15 mouse cellular contexts compared by ENCODE assay signal in the genomic region with DNA sequence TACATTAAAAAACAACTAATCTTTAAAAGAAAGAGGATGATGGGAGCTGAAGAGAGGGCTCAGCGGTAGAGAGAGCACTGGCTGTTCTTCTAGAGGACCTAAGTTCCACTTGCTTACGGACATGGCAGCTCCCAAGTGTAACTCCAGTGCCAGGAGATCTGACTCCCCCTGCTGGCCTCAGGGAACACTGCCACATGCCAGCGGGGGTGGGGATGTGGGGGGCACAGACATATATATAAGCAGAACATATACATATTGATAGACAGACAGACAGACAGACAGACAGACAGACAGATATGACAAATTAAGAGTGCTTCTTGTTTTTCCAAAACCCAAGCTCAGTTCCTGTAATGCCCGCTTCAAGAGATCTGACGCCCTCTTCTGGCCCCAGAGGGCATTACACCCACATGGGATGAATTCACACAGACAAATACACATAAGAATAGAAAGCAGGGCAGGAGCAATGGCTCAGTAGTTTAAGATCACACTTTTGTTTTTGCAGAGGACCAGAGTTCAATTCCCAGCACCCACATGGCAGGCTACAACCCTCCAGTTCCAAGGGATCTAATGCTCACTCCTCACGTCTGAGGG. TPM values are rescaled to one million over a fixed set of nuclear protein-coding genes. Genes with fewer than 3 reads are reported as not detected.
DNase-seq lines count a peak whose midpoint lies in the region; ATAC-seq and TF ChIP-seq lines count a peak whose summit lies in the region.
"Had no signal": no experiment of that assay in that cellular context is flagged by ENCODE, and none has a peak within 500 bp of the region (broad histone marks: within the 10 kb centered on the region; RNA-seq: fewer than 3 reads in every experiment).

No protein-coding gene starts in this region.

- intact Hi-C loops in heart, adult 2 months (cut with DNase I): no loop called here

- H3K4me1 ChIP-seq in heart, adult 2 months (ENCODE audit: control insufficient read depth, insufficient read depth, low read length): no peaks in the 10 kb centered on the region
- H3K4me1 ChIP-seq in liver, postnatal 0 days (ENCODE audit: insufficient read depth): no peaks in the 10 kb centered on the region
- H3K4me1 ChIP-seq in MEL (ENCODE audit: control insufficient read depth in 1 of 2, insufficient read depth in 2 of 2, low read length in 2 of 2): no peaks in the 10 kb centered on the region
- H3K4me1 ChIP-seq in embryonic fibroblast, embryonic 13.5 days (ENCODE audit: control insufficient read depth, insufficient read depth, low read length): peaks cover 7% of the 10 kb centered on the region; the same call in 1 of the 2 replicates
- H3K4me1 ChIP-seq: midbrain, embryonic 13.5 days; neural tube, embryonic 13.5 days had no signal

- TF ChIP-seq RAD21 in MEL (IDR thresholded peaks at IDR 0.05; ENCODE audit: low read depth, low read length): no peak

- TF ChIP-seq CTCF in heart, adult 2 months (IDR thresholded peaks at IDR 0.05): peak; percentile 25; the same call in 1 of the 2 replicates
- TF ChIP-seq CTCF in liver, postnatal 0 days (IDR thresholded peaks at IDR 0.05; ENCODE audit: low read depth): peak; percentile 39; the same call in 1 of the 2 replicates
- TF ChIP-seq CTCF in MEL (IDR thresholded peaks at IDR 0.05 in 2 of 3, conservative IDR thresholded peaks at IDR 0.05 in 1 of 3; ENCODE audit: control insufficient read depth in 1 of 3, insufficient read depth in 1 of 3, low read depth in 2 of 3, low read length in 3 of 3, poor library complexity in 1 of 3, severe bottlenecking in 1 of 3): peak; percentile 20 to 49 (median 22)
- TF ChIP-seq CTCF in embryonic fibroblast, embryonic 13.5 days (IDR thresholded peaks at IDR 0.05; ENCODE audit: borderline replicate concordance, insufficient read depth, low read length): 0 out of 2 replicates have a peak, but pooled peaks have one; percentile 1

- H3K36me3 ChIP-seq in heart, adult 2 months (ENCODE audit: control insufficient read depth, insufficient read depth, low read length): no peaks in the 10 kb centered on the region
- no peaks in the 10 kb centered on the region for H3K36me3 ChIP-seq in liver, postnatal 0 days (replicated peaks; ENCODE audit: insufficient read depth, low read length)
- H3K36me3 ChIP-seq in MEL (ENCODE audit: control insufficient read depth in 1 of 2, insufficient read depth in 2 of 2, low read length in 2 of 2): no peaks in the 10 kb centered on the region
- H3K36me3 ChIP-seq: forebrain, embryonic 10.5 days; hindbrain, embryonic 12.5 days; midbrain, embryonic 13.5 days; neural tube, embryonic 13.5 days had no signal

- no peak for ATAC-seq in liver, postnatal 0 days
- ATAC-seq: midbrain, embryonic 13.5 days had no signal

- no peak overlapping the region for H3K4me3 ChIP-seq in heart, adult 2 months
- H3K4me3 ChIP-seq in liver, postnatal 0 days (ENCODE audit: low read depth, low read length): no peak overlapping the region
- no peak overlapping the region for H3K4me3 ChIP-seq in MEL (ENCODE audit: control insufficient read depth in 1 of 2, insufficient read depth in 1 of 2, low read depth in 2 of 2, low read length in 2 of 2)
- no peak overlapping the region for H3K4me3 ChIP-seq in embryonic fibroblast, embryonic 13.5 days (ENCODE audit: insufficient read depth, low read length)
- H3K4me3 ChIP-seq: forebrain, embryonic 10.5 days; hindbrain, embryonic 12.5 days; midbrain, embryonic 13.5 days; neural tube, embryonic 13.5 days had no signal

- WGBS in heart, adult 2 months: 76% methylated on average over 6 of the region's 6 CpGs
- 79% methylated on average over 6 of the region's 6 CpGs for WGBS in liver, postnatal 0 days (ENCODE audit: insufficient replicate concordance)

- no peak overlapping the region for H3K27ac ChIP-seq in heart, adult 2 months
- H3K27ac ChIP-seq in liver, postnatal 0 days (ENCODE audit: low read depth): no peak overlapping the region
- H3K27ac ChIP-seq in MEL (ENCODE audit: control insufficient read depth, low read depth, low read length): no peak overlapping the region
- H3K27ac ChIP-seq in embryonic fibroblast, embryonic 13.5 days (ENCODE audit: insufficient read depth, low read length): peak overlapping the region; percentile 94
- H3K27ac ChIP-seq: forebrain, embryonic 10.5 days; hindbrain, embryonic 12.5 days; midbrain, embryonic 13.5 days; neural tube, embryonic 13.5 days had no signal

- no peak for TF ChIP-seq POLR2A in heart, adult 2 months (IDR thresholded peaks at IDR 0.05; ENCODE audit: insufficient read depth, low read depth, low read length)
- TF ChIP-seq POLR2A in MEL (IDR thresholded peaks at IDR 0.05; ENCODE audit: control insufficient read depth in 1 of 2, insufficient read depth in 1 of 2, low read depth in 1 of 2, low read length in 2 of 2, poor library complexity in 1 of 2): no peak
- no peak for TF ChIP-seq POLR2A in embryonic fibroblast, embryonic 13.5 days (IDR thresholded peaks at IDR 0.05; ENCODE audit: low read depth, low read length)

- TF ChIP-seq EP300 in heart, adult 2 months (IDR thresholded peaks at IDR 0.05; ENCODE audit: insufficient read depth, low read depth, low read length): no peak
- no peak for TF ChIP-seq EP300 in liver, postnatal 0 days (IDR thresholded peaks at IDR 0.05; ENCODE audit: low read depth)
- TF ChIP-seq EP300 in MEL (IDR thresholded peaks at IDR 0.05; ENCODE audit: low read depth in 1 of 2, low read length in 2 of 2): no peak

- no peak overlapping the region for H3K9ac ChIP-seq in heart, adult 2 months (ENCODE audit: low read depth, low read length)
- H3K9ac ChIP-seq in liver, postnatal 0 days (replicated peaks): no peak overlapping the region
- H3K9ac ChIP-seq in MEL (ENCODE audit: control insufficient read depth, low read depth, low read length, poor library complexity, severe bottlenecking): no peak overlapping the region
- H3K9ac ChIP-seq: hindbrain, embryonic 12.5 days; midbrain, embryonic 13.5 days; neural tube, embryonic 13.5 days had no signal

- no peaks in the 10 kb centered on the region for H3K27me3 ChIP-seq in heart, adult 2 months (ENCODE audit: control insufficient read depth, insufficient read depth, low read length)
- no peaks in the 10 kb centered on the region for H3K27me3 ChIP-seq in liver, postnatal 0 days (ENCODE audit: insufficient read depth, low read length)
- H3K27me3 ChIP-seq in MEL (ENCODE audit: control insufficient read depth in 1 of 2, insufficient read depth in 2 of 2, low read length in 2 of 2): no peaks in the 10 kb centered on the region
- H3K27me3 ChIP-seq: hindbrain, embryonic 12.5 days; midbrain, embryonic 13.5 days; neural tube, embryonic 13.5 days had no signal

- H3K9me3 ChIP-seq in liver, postnatal 0 days (ENCODE audit: low read length): no peaks in the 10 kb centered on the region
- no peaks in the 10 kb centered on the region for H3K9me3 ChIP-seq in MEL (replicated peaks; ENCODE audit: insufficient read depth, low read length)
- H3K9me3 ChIP-seq: forebrain, embryonic 10.5 days; hindbrain, embryonic 12.5 days; midbrain, embryonic 13.5 days; neural tube, embryonic 13.5 days had no signal

- H3K4me2 ChIP-seq in liver, postnatal 0 days (ENCODE audit: low read depth, low read length): no peak overlapping the region
- H3K4me2 ChIP-seq: hindbrain, embryonic 12.5 days; midbrain, embryonic 13.5 days; neural tube, embryonic 13.5 days had no signal

- DNase-seq in heart, adult 2 months: no peak
- no peak for DNase-seq in heart, adult 8-10 months (ENCODE audit: low spot score)
- DNase-seq in liver, postnatal 0 days: no peak
- DNase-seq in liver (no peak), MEL (ENCODE audit: low read depth, low spot score) (peak; percentile 24)
- no peak for DNase-seq in thymus, adult 18-20 months
- DNase-seq in cerebellum, postnatal 36 days: no peak
- DNase-seq: cerebellum, adult 8-10 months; layer of hippocampus, adult 9-11 months; left cerebral cortex, postnatal 4 days had no signal

- H3K79me2 ChIP-seq in heart, adult 2 months (replicated peaks; ENCODE audit: control insufficient read depth, insufficient read depth, low read length): no peaks in the 10 kb centered on the region
- H3K79me2 ChIP-seq in MEL (ENCODE audit: control insufficient read depth, insufficient read depth, low read length, poor library complexity): no peaks in the 10 kb centered on the region

TF ChIP-seq in MEL, 35 proteins besides CTCF, POLR2A, EP300 and RAD21:
- TF ChIP-seq BHLHE40 (IDR thresholded peaks at IDR 0.05; ENCODE audit: borderline replicate concordance, low read depth, low read length) (no peak), ZMIZ1 (IDR thresholded peaks at IDR 0.05; ENCODE audit: low read depth, low read length) (no peak), ZKSCAN1 (IDR thresholded peaks at IDR 0.05; ENCODE audit: low read depth, low read length) (no peak), ELF1 (IDR thresholded peaks at IDR 0.05; ENCODE audit: low read depth, low read length) (no peak), SIN3A (IDR thresholded peaks at IDR 0.05; ENCODE audit: low read length) (no peak), JUND (IDR thresholded peaks at IDR 0.05; ENCODE audit: low read depth, low read length) (no peak), TAL1 (IDR thresholded peaks at IDR 0.05; ENCODE audit: low read length) (no peak), MYB (IDR thresholded peaks at IDR 0.05; ENCODE audit: low read depth, low read length) (no peak), MAZ (IDR thresholded peaks at IDR 0.05; ENCODE audit: low read depth, low read length) (no peak), MAX (IDR thresholded peaks at IDR 0.05; ENCODE audit: low read length) (no peak), USF2 (IDR thresholded peaks at IDR 0.05; ENCODE audit: borderline replicate concordance in 1 of 2, insufficient read depth in 1 of 2, low read depth in 1 of 2, low read length in 2 of 2) (no peak)

RNA-seq across cellular contexts. Expression of a gene that starts 21.5 kb away (rescaled TPM):
- total RNA-seq in heart, adult 2 months (2021): 1 to 10 TPM; 2.0 to 2.2 TPM
- polyA plus RNA-seq in heart, adult 2 months (2012; rRNA removed): 2.4 TPM in 2 replicates
- 1 to 10 TPM; 2.3 to 2.9 (median 2.5) TPM for total RNA-seq in heart, adult 8-10 months (2022)
- polyA plus RNA-seq in liver, postnatal 0 days (2015; fragmentation: Nextera tagmentation; extraction: Ambion mirVana): 2.3 and 2.7 TPM in 2 replicates
- 3.8 and 3.9 TPM in 2 replicates for total RNA-seq in MEL (2012; rRNA removed)
- 1 to 10 TPM in 1 of 2 experiments, not detected in 1; 7.6 TPM for polyA plus RNA-seq in MEL (2012; ENCODE audit: insufficient read depth in 1 of 2, insufficient read length in 2 of 2, low read depth in 1 of 2, low replicate concordance in 2 of 2, missing spikeins in 1 of 2)
- 1.6 and 2.6 TPM in 2 replicates for polyA plus RNA-seq in embryonic fibroblast, embryonic 13.5 days (2011; ENCODE audit: insufficient read length, low read depth, missing spikeins)

RNA-seq across cellular contexts. Expression of a gene that starts 48.9 kb away (rescaled TPM):
- total RNA-seq in heart, adult 2 months (2021): under 1 TPM; 0.21 to 0.36 TPM
- polyA plus RNA-seq in heart, adult 2 months (2012; rRNA removed): 0.79 and 1.5 TPM in 2 replicates
- under 1 TPM; 0.25 to 0.66 (median 0.53) TPM for total RNA-seq in heart, adult 8-10 months (2022)
- polyA plus RNA-seq in liver, postnatal 0 days (2015; fragmentation: Nextera tagmentation; extraction: Ambion mirVana): 1.4 TPM in 2 replicates
- not detected in 2 replicates for total RNA-seq in MEL (2012; rRNA removed)
- polyA plus RNA-seq in MEL (2012; ENCODE audit: insufficient read depth in 1 of 2, insufficient read length in 2 of 2, low read depth in 1 of 2, low replicate concordance in 2 of 2, missing spikeins in 1 of 2): not detected
- 2.8 and 4.3 TPM in 2 replicates for polyA plus RNA-seq in embryonic fibroblast, embryonic 13.5 days (2011; ENCODE audit: insufficient read length, low read depth, missing spikeins)
